Mouse (Mus musculus): ENCODE data around the gene Fgfr2.

DNA sequence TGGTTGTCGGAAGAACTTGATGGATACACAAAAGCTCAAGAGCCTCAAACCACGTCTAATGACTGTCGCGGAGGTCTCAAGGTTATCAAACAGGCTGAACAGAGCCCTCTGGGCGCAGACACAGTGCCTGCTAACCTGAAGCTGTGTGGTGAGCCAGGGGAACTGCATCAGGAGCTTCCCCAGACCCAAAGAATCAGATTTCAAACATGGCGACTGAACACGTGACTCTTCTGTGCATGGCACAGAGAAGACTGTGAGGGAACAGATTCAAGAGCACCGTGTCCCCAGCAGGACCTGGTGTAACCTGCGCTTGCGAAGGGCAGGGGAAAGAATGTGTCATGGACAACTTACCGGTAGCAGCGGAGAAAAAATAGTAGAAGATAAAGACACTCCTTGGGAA lies 1805.6 kb downstream of the Fgfr2 start:
- TF ChIP-seq CTCF (IDR thresholded peaks at IDR 0.05; ENCODE audit: control insufficient read depth, insufficient read depth, insufficient replicate concordance, low read depth, low read length) (no peak), POLR2A (IDR thresholded peaks at IDR 0.05; ENCODE audit: control insufficient read depth, low read depth, low read length) (no peak)
